Mouse (Mus musculus) adrenal gland, postnatal 36 days (tissue): Measurements from ENCODE around the gene Hivep3. TPM values are rescaled to one million over a fixed set of nuclear protein-coding genes. Genes with fewer than 3 reads are reported as not detected.

Experiments
- DNase-seq, 2 experiments: peaks; one replicate each; pipeline ENCODE4 v3.0.0; 2021; ENCODE audit warnings: mixed read lengths in 1 of 2
- total RNA-seq, 2 experiments: library from RNA; stranded (reverse); gene quantifications; 2 replicates each; pipeline ENCODE4 v1.2.3; 2021

The Hivep3 gene
- total RNA-seq, 2 experiments from 2014 or later, result 7.8 to 10.1 TPM

- DNase-seq, result peak; percentile 39 to 50
Observed at GRCm38 (mm10) chr4:119948922-119949614, 215.5 kb downstream of the Hivep3 start.

DNA sequence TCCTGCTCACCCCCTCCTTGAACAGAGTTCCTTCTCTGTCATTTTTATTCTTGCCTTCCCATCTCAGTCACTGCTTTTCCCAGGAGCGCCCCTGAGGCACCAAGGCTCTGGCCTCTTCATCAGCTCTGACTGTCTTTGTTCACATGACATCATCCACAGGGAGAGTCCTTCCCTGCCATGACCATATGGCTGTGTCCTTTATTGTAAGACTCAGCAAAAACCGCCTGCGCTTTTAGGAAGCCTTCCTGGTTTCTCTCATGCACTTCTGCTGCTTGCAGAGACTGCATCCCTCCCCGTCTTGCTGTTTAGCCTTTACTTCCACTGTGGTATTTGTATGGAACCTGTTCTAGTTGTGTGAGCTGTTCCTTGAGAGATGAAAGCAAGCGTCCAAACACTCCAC, 216.6 kb downstream of the Hivep3 start:
- DNase-seq, result no peak

GRCm38 (mm10) chr4:119951081-119951480, 217.5 kb downstream of the Hivep3 start:
- no peak for DNase-seq

- DNase-seq, result no peak
Observed at GRCm38 (mm10) chr4:119955008-119955407, 221.4 kb downstream of the Hivep3 start.

DNA sequence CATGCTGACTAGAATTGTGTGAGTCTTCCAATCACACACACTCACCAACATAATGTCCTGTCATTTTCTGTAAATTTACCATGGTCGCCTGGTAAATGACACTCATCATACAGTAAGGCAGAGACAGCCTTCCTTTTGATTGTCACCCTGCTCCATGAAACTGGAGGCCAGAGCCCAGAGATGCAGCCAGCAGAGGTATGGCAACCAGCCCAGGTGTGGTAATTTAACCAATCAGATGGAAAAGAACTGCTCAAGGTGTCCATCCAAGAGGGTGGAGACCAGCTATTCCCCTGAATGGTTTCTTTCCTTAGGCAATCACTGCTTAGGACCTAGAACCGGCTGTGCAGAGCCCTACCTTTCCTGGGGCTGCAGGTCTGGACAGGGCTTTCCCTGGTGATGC, 224.4 kb downstream of the Hivep3 start:
- no peak for DNase-seq

GRCm38 (mm10) chr4:119959293-119959692, 225.7 kb downstream of the Hivep3 start:
- DNase-seq, result peak in 1 of 2 experiments; percentile 17

DNA sequence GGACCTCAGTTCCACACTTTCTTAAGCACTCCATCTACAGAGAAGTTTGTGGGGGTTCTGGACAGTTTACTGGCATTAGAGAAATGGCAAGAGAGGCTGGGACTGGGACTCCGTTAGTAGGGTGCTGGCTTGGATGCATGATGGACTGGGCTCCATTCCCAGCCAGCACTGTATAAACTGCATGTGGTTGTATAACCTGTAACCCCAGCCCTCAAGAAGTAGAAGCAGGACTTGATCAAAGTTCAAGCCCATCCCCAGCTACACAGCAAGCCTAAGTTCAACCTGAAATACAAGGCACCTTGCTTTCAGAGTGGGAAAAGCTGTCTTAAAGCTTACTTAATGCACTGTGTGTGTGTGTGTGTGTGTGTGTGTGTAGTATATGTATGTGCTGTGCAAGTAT, 226.3 kb downstream of the Hivep3 start:
- no peak for DNase-seq

DNA sequence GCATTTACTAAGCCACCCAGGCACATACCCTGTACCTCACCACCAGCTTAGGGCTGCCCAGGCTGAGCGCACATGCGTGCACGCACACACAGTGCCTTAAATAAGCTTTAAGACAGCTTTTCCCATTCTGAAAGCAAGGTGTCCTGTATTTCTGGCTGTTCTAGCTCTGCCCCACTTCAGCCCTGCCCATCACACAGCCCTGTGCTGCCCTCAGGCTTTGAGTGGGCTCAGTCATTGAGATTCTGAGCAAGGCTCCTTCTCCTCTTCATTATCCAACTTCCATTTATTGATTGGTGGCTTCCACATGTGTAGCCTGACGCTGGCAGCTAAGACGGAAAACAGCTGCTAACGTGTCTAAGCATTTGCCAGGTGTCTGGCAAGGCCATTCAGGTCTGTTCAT, 226.9 kb downstream of the Hivep3 start:
- DNase-seq, result no peak

GRCm38 (mm10) chr4:119961164-119961563, 227.6 kb downstream of the Hivep3 start:
- DNase-seq, result no peak

DNA sequence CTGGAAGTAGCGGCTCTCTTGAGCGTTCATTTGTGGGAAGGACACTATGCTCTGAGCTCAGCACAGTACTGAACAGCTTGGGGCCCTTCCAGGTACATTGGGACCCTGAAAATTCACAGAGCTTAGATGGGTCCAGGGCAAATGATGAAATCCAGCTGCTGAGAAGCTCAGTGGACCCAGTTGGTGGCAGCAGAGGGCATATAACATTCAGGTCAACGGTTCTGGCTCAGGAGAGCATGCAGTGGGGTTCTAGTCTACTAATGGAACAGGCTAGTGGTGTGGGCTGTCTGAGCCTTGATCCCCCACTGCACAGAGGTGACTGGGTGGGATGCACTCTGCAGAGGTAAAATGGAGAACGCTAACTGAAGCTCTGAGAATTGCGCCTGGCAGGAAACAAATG, 228.5 kb downstream of the Hivep3 start:
- DNase-seq, result peak in 1 of 2 experiments; percentile 33

DNA sequence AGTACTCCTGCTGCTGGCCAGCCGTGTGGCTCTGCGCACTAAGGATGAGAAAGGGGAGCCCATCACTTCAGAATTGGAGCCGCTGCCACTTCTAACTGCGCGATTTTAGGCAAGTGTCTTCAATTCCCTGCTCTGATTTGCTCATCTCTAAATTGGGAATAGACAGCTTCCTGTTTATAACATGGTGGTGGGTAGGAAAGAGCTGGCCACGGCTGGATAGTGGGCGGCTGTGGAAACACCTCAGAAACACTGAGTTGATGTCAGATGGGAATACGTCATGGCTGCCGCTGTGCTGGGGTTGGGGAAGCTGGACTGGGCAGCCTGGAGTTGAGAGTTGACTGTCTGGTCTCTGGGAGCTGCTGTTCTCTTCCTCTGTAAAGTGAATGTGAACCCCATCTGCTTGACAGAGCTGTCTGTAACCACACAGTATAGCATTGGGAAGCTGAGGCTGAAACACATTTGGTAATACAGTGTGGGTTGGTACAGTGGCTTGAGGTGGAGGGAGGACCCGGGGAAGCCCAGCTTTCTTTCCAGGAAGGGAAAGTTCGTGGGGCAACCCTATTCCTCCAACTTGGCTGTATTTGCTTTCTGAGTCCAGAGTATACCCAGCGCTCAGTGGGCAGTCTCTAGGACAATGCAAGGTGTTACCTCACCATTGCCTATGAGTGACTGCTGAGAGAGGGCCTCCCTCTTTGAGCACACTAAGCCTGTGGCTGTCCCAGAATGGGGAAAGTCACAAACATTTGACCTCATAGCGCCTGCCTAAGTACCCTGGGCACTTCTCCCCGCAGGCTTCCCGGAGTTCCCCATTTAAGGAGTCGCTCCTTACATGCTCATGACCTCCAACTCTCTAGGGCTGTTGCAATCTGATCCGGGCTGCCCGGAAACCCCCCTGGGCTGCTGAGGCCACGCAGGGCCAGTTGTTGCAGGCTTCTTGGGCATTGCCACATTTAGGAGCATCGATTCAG, 232.8 kb downstream of the Hivep3 start:
- no peak for DNase-seq

DNA sequence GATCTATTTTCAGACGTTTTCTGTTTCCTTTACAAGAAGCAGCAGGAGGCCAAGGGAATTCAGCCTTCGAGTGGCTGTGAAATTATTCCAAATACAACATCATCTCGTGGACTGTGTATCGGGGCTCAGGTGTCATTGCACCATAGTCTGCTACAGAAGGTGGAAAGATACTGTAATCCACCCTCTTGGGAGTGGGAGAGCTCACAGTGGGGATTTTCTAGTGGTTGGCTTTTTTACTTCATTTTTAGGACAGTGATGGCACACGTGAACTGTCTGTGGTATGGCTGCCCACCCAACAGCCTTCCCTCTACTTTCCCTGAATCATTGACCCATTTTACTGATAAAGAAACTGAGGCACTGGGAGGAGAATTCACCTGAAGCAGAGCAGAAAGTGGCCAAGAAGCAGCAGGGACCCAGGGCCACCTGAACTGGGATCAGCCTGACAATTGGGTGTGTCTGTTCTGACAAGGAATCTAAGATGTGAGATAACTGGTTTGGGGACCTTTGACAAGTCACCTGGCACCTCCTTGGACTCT, 233.6 kb downstream of the Hivep3 start:
- no peak for DNase-seq

DNA sequence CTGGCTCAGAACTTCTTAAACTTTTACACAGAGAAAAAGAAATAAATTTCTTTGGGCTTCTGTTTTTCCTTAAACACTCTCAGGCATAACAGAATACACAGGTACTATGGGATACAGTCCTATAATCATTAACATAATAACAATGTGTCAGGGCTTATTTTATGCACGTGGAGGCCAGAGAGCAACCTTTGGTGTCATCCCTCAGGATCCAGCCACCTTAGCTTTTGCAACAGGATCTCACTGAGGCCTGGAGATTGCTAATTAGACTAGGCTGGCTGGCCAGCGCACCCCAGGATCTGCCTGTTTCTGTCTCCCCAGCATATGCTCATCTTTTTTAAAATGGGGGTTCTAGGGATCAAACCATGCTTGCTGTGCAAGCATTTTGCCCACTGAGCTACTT, 234.1 kb downstream of the Hivep3 start:
- DNase-seq, result no peak

- peak; percentile 32 to 58 for DNase-seq
Observed at GRCm38 (mm10) chr4:119968071-119968470, 234.5 kb downstream of the Hivep3 start.

DNA sequence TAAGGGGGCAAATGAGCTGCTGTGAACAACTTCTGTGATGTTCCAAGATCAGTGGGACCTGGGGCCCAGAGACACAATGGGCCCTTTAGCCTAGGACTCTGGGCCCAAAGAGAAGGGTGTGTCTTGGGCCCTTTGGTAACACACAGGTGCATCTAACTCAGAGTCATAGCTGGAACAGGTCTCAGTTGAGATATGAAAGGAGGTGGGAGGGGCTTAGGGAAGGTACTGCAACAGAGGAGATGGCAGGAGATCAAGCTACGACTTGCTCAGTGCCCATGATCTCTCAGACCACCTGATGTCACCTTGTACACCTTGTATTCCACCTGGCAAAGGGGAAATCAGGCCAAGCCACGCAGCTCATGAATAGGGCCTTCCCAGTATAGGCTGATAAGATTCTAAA, 235.3 kb downstream of the Hivep3 start:
- no peak for DNase-seq

- no peak for DNase-seq
Observed at GRCm38 (mm10) chr4:119970166-119970565, 236.6 kb downstream of the Hivep3 start.

DNA sequence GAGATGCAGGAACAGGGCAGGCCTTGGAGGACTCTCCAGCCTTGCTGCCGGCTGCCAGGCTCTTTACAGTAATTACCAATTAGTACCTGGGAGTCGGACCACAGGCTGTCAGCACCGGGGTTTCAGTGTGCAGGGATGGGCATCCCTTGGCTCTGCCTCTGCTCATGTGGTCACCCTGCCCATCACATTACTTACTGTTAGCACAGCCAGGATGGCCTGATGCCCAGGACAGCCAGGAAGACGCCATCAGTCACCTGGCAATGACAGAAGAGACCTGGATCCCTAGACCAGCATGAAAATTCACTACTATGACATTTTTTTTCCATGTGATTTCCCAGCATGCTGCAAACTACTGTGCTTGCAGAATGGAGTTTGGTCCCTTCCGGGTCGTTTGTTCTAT, 238.8 kb downstream of the Hivep3 start:
- no peak for DNase-seq

DNA sequence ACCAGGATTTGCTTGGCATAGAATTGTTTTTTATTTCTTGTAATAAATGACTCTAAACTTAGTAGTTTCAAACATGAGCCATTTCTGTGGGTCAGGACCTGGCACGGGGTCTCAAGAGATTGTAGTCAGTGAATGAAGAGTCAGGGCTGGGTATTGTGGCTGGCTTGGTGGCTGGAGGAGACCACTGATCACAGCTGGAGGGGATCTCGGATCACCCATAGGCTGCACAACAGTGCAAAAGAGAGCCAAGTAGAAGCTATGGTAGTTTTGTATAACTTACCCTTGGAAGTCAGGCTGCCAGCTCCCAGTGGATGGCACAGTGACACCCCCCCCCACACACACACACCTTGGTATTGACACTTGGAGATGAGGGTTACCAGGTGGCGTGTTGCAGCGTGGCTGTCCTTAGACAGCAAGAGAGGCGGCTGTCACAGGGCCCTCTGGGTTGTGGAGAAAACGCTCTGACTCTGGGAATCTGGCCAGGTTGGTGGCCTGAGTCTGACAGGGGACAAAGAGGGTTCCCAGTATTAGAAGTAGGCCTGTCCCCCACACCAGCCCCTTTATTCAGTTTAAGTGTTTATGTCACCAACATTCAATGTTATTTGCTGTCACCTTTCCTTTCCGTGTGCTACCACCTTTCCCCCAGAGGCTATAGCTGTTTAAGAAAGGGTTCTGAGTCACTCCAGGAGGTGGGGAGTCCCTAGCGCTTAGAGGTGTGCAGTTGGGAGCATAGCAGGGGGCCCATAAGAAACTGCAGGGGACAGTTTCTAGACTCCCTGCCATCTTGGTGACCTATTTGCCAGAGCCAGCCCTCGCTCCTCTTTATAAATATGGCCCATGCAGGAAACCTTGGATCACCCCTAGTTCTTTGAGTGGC, 240.4 kb downstream of the Hivep3 start:
- DNase-seq, result no peak

- no peak for DNase-seq
Observed at GRCm38 (mm10) chr4:119975242-119975641, 241.7 kb downstream of the Hivep3 start.

DNA sequence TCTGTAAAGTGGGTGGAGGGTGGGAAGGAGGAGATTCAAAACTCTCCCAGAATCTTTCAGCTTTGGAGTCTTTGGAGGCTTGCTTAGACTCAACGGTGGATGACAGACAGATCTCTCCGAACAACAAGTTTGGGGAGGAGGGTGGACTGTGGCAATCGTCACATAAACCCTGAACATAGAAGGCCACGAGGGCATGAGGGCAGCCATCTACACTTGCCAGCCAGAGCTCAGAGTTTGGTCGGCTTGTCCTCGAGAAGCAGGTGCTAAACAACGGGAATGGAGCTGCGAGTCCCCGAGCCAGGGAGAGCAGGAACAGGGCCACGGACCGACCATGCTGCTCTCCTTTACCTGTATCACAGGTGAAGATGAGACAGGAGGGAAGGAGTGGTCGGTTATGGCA, 242.2 kb downstream of the Hivep3 start:
- no peak for DNase-seq

DNA sequence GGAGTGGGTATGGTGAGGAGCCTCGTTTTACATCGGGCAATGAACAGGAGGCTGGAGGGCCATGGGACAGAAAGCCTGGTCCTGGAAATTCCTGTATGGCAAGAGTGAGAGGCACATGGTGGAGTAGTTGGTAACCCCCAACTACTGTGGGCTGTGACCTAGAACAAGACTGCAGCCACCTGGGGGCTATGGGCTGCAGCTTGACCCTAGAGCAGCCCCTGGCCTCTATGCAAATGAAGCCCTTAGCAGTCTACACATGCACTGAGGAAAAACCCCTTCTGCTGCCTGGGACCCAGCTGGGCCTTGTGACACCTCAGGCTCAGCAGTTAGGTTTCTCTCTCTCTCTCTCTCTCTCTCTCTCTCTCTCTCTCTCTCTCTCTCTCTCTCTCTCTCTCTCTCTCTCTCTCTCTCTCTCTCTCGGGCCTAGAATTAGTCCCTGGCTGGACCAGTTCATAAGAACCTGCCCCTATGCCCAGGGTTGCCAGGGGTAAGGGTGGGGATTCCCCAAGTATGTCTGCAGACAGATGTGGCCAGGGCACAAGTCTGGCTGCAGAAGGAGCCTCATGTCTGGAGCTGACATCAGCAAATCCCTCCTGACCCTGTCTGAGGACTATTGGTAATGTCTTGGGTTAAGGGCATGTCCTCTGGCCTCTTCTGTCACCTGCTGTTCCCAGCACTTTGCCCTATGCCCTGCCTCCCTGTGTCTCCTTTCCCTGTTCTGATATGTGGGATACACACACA, 243.0 kb downstream of the Hivep3 start:
- no peak for DNase-seq
